In genomic region chr10:79874290-79874862, GRCm38 (mm10) we compare ENCODE assay signal across 8 mouse cellular contexts. TPM values are rescaled to one million over a fixed set of nuclear protein-coding genes. Genes with fewer than 3 reads are reported as not detected.
A peak's percentile ranks its signal among the peaks of the same experiment; 100 is the strongest.
DNase-seq lines count a peak whose midpoint lies in the region; ATAC-seq and TF ChIP-seq lines count a peak whose summit lies in the region.

Gene Prtn3 (plus strand): TSS chr10:79874476.
Gene Plppr3 (minus strand): TSS chr10:79874634.

- no peak for TF ChIP-seq CTCF in liver, adult 2 months (IDR thresholded peaks at IDR 0.05; ENCODE audit: low read depth, low read length)

- H3K4me1 ChIP-seq in liver, adult 2 months (ENCODE audit: control insufficient read depth, insufficient read depth, low read length) = peaks cover 4% of the 10 kb centered on the region

- no peak within 1 kb of the TSS for H3K27ac ChIP-seq in liver, adult 2 months (replicated peaks; ENCODE audit: insufficient read depth, low read depth, low read length)

- ATAC-seq in CD4-positive, CD25-positive, alpha-beta regulatory T cell, adult 4 months = no peak
- 0 out of 2 replicates have a peak, but pooled peaks have one; percentile 13 for ATAC-seq in neutrophil, adult 5-6 weeks (ENCODE audit: extremely low read depth, insufficient number of reproducible peaks, low FRiP score, poor library complexity, severe bottlenecking)

- no peaks in the 10 kb centered on the region for H3K79me2 ChIP-seq in liver, adult 2 months (ENCODE audit: control insufficient read depth, insufficient read depth, low read length)

- no peaks in the 10 kb centered on the region for H3K36me3 ChIP-seq in liver, adult 2 months (ENCODE audit: control insufficient read depth, insufficient read depth, low read length)

- peak within 1 kb of the TSS; percentile 38; the same call in 1 of the 2 replicates for H3K9ac ChIP-seq in liver, adult 2 months (ENCODE audit: low read depth, low read length)

- TF ChIP-seq POLR2A in liver, adult 2 months (IDR thresholded peaks at IDR 0.05; ENCODE audit: extremely low read depth, insufficient read depth, low read length) = no peak

- peaks cover 4% of the 10 kb centered on the region; the same call in 1 of the 2 replicates for H3K27me3 ChIP-seq in liver, adult 2 months (ENCODE audit: control insufficient read depth, insufficient read depth, low read length)

- DNase-seq in CD4-positive, CD25-positive, alpha-beta regulatory T cell, adult 2 months (ENCODE audit: low read depth, low spot score) = peak; percentile 45
- peak; percentile 46 for DNase-seq in right cerebral cortex, adult 18-20 months
- DNase-seq in right cerebral cortex, adult 2 months (ENCODE audit: low spot score in 2 of 2) = no peak
- peak; percentile 76 for DNase-seq in forelimb bud, embryonic 11.5 days (ENCODE audit: low read depth, low spot score)
- DNase-seq in liver, adult 2 months (ENCODE audit: extremely low read depth, low read depth, low spot score) = no peak
- DNase-seq in layer of hippocampus, adult 11-12 months (ENCODE audit: low spot score) = no peak

- WGBS in liver, adult 2 months = 4% methylated on average over 52 of the region's 57 CpGs

- peak within 1 kb of the TSS; percentile 55; the same call in 1 of the 2 replicates for H3K4me3 ChIP-seq in liver, adult 2 months (ENCODE audit: insufficient read depth, low read depth, low read length)

RNA-seq across cellular contexts. Expression of gene Prtn3, which starts in this region (rescaled TPM):
- not detected for polyA plus RNA-seq in CD4-positive, CD25-positive, alpha-beta regulatory T cell, adult 4 months (2017; shearing (Covaris generic))
- total RNA-seq in liver, adult 2 months (2014; rRNA removed) = 0.40 TPM in 1 of 2 replicates, not detected in the other
- 0.20 and 1.1 TPM in 2 replicates for polyA plus RNA-seq in liver, adult 2 months (2012; rRNA removed)
- not detected in 2 replicates for total RNA-seq in neutrophil, adult 5-6 weeks (2017)

RNA-seq across cellular contexts. Expression of gene Plppr3, which starts in this region (rescaled TPM):
- 1 to 10 TPM; 2.1 to 4.5 TPM for polyA plus RNA-seq in CD4-positive, CD25-positive, alpha-beta regulatory T cell, adult 4 months (2017; shearing (Covaris generic))
- under 0.01 TPM in 1 of 2 replicates, not detected in the other for total RNA-seq in liver, adult 2 months (2014; rRNA removed)
- 0.38 and 0.47 TPM in 2 replicates for polyA plus RNA-seq in liver, adult 2 months (2012; rRNA removed)
- total RNA-seq in neutrophil, adult 5-6 weeks (2017) = 0.93 and 1.7 TPM in 2 replicates

Comparison
In these comparisons a context has a peak if more than half of its experiments do, and no peak if none do; other contexts are left out.
1. DNase-seq: peak in CD4-positive, CD25-positive, alpha-beta regulatory T cell, adult 2 months (single experiment), right cerebral cortex, adult 18-20 months (single experiment) and forelimb bud, embryonic 11.5 days (single experiment); none in right cerebral cortex, adult 2 months (0 of 2), liver, adult 2 months (single experiment) and layer of hippocampus, adult 11-12 months (single experiment).